Mouse (Mus musculus) forebrain, embryonic 11.5 days (tissue): ENCODE results near the gene Nav2. TPM values are rescaled to one million over a fixed set of nuclear protein-coding genes. Genes with fewer than 3 reads are reported as not detected.
A peak's percentile ranks its signal among the peaks of the same experiment; 100 is the strongest.

Experiments used
- ATAC-seq: fragments of 200-750 bp; cut with Nextera tagmentation; replicated peaks from 2 replicates; pipeline ENCODE4 v1.8.0; 2017; ENCODE audit warnings: moderate TSS enrichment; ENCODE audit not compliant: low FRiP score
- DNase-seq: peaks from one replicate; pipeline ENCODE4 v3.0.0-alpha.2; 2017; ENCODE audit warnings: low spot score
- H3K27ac ChIP-seq: fragments of 300-500 bp; sonication (generic); 2 replicates; pipeline ENCODE4 v1.5.1; 2014; ENCODE audit warnings: low read depth, low read length
- H3K27me3 ChIP-seq: fragments of 300-500 bp; sonication (generic); 2 replicates; pipeline ENCODE4 v1.6.1; 2014; ENCODE audit warnings: mild to moderate bottlenecking, low read length, mixed read lengths; ENCODE audit not compliant: control insufficient read depth, insufficient read depth
- H3K36me3 ChIP-seq: fragments of 300-500 bp; sonication (generic); 2 replicates; pipeline ENCODE4 v1.6.1; 2014; ENCODE audit warnings: mild to moderate bottlenecking, low read length, moderate library complexity, mixed read lengths; ENCODE audit not compliant: control insufficient read depth, insufficient read depth
- H3K4me1 ChIP-seq: fragments of 300-500 bp; sonication (generic); replicated peaks from 2 replicates; pipeline ENCODE4 v1.6.1; 2014; ENCODE audit warnings: low read length, mixed read lengths; ENCODE audit not compliant: control insufficient read depth, insufficient read depth
- H3K4me2 ChIP-seq: fragments of 300-500 bp; sonication (generic); 2 replicates; pipeline ENCODE4 v1.6.1; 2014; ENCODE audit warnings: low read depth, mild to moderate bottlenecking, low read length, moderate library complexity, mixed read lengths; ENCODE audit not compliant: severe bottlenecking
- H3K4me3 ChIP-seq: fragments of 300-500 bp; sonication (generic); 2 replicates; pipeline ENCODE4 v1.5.1; 2014; ENCODE audit warnings: low read depth, low read length
- H3K9ac ChIP-seq: fragments of 300-500 bp; sonication (generic); 2 replicates; pipeline ENCODE4 v1.6.1; 2014; ENCODE audit warnings: low read length
- H3K9me3 ChIP-seq: fragments of 300-500 bp; sonication (generic); 2 replicates; pipeline ENCODE4 v1.6.1; 2016; ENCODE audit warnings: low read length, mixed read lengths; ENCODE audit not compliant: control insufficient read depth
- whole genome bisulfite sequencing: fragments of 180-500 bp; shearing (Covaris S2); extraction: QIAGEN DNeasy Blood & Tissue Kit; methylation state at CpG from one replicate; pipeline ENCODE4 v1.1.7; 2014; 5-methylcytosine and 5-hydroxymethylcytosine counted together
- polyA plus RNA-seq: library from polyadenylated mRNA; unstranded; fragments of >200 nt; fragmentation: Nextera tagmentation; extraction: Ambion mirVana; gene quantifications from 2 replicates; pipeline ENCODE4 v1.2.1, GENCODE M21; 2014

Nav2 gene
- polyA plus RNA-seq, 1 experiment from 2014 or later: 7.2 TPM

GRCm38 (mm10) chr7:49505024-49505423 lies 596.5 kb downstream of the Nav2 start:
- DNase-seq (no peak), ATAC-seq (peak; percentile 64)
- Histone ChIP-seq H3K4me1 (peaks cover 5% of the 10 kb centered on the region; the same call in 1 of the 2 replicates), H3K9ac (no peak overlapping the region), H3K27ac (no peak overlapping the region), H3K27me3 (no peaks in the 10 kb centered on the region), H3K36me3 (no peaks in the 10 kb centered on the region), H3K4me3 (no peak overlapping the region), H3K9me3 (no peaks in the 10 kb centered on the region), H3K4me2 (no peak overlapping the region)
- 15% methylated on average over 3 of the region's 3 CpGs for WGBS

- no peak overlapping the region for H3K4me3 ChIP-seq
- no peaks in the 10 kb centered on the region for H3K36me3 ChIP-seq
- DNase-seq: no peak
- ATAC-seq: no peak
- H3K4me1 ChIP-seq: peaks cover 5% of the 10 kb centered on the region; the same call in 1 of the 2 replicates
- H3K9me3 ChIP-seq: no peaks in the 10 kb centered on the region
- no peak overlapping the region for H3K4me2 ChIP-seq
- 66% methylated on average over 12 of the region's 12 CpGs for WGBS
- H3K27ac ChIP-seq: no peak overlapping the region
- H3K27me3 ChIP-seq: no peaks in the 10 kb centered on the region
- H3K9ac ChIP-seq: no peak overlapping the region
These were observed 597.7 kb downstream of the Nav2 start for GRCm38 (mm10) chr7:49506085-49506820.

- H3K36me3 ChIP-seq: no peaks in the 10 kb centered on the region
- 87% methylated on average over 7 of the region's 7 CpGs for WGBS
- H3K9me3 ChIP-seq: no peaks in the 10 kb centered on the region
- ATAC-seq: no peak
- H3K4me1 ChIP-seq: peaks cover 5% of the 10 kb centered on the region; the same call in 1 of the 2 replicates
- no peak overlapping the region for H3K9ac ChIP-seq
- H3K27me3 ChIP-seq: no peaks in the 10 kb centered on the region
- DNase-seq: no peak
- no peak overlapping the region for H3K4me3 ChIP-seq
- no peak overlapping the region for H3K4me2 ChIP-seq
- H3K27ac ChIP-seq: no peak overlapping the region
These were observed 599.5 kb downstream of the Nav2 start for GRCm38 (mm10) chr7:49507943-49508506.

GRCm38 (mm10) chr7:49511820-49512453 lies 603.4 kb downstream of the Nav2 start:
- no peaks in the 10 kb centered on the region for H3K36me3 ChIP-seq
- whole genome bisulfite sequencing: 52% methylated on average over 7 of the region's 7 CpGs
- H3K27ac ChIP-seq: no peak overlapping the region
- H3K4me1 ChIP-seq: no peaks in the 10 kb centered on the region
- H3K27me3 ChIP-seq: no peaks in the 10 kb centered on the region
- H3K9me3 ChIP-seq: no peaks in the 10 kb centered on the region
- H3K9ac ChIP-seq: no peak overlapping the region
- ATAC-seq (no peak), DNase-seq (no peak)
- H3K4me3 ChIP-seq: no peak overlapping the region
- H3K4me2 ChIP-seq: no peak overlapping the region

GRCm38 (mm10) chr7:49513763-49514437 lies 605.4 kb downstream of the Nav2 start:
- H3K27ac ChIP-seq: no peak overlapping the region
- ATAC-seq (no peak), DNase-seq (no peak)
- H3K4me2 ChIP-seq: no peak overlapping the region
- 73% methylated on average over 6 of the region's 6 CpGs for WGBS
- no peaks in the 10 kb centered on the region for H3K4me1 ChIP-seq
- no peaks in the 10 kb centered on the region; the same call in 1 of the 2 replicates for H3K27me3 ChIP-seq
- H3K9ac ChIP-seq: no peak overlapping the region
- H3K36me3 ChIP-seq: no peaks in the 10 kb centered on the region
- no peak overlapping the region for H3K4me3 ChIP-seq
- no peaks in the 10 kb centered on the region for H3K9me3 ChIP-seq

- Histone ChIP-seq H3K9me3 (no peaks in the 10 kb centered on the region), H3K4me1 (no peaks in the 10 kb centered on the region), H3K27ac (no peak overlapping the region), H3K36me3 (no peaks in the 10 kb centered on the region), H3K27me3 (no peaks in the 10 kb centered on the region; the same call in 1 of the 2 replicates), H3K4me2 (no peak overlapping the region), H3K4me3 (no peak overlapping the region), H3K9ac (no peak overlapping the region)
- ATAC-seq (no peak), DNase-seq (no peak)
- 93% methylated on average over 2 of the region's 2 CpGs for WGBS
These were observed 606.5 kb downstream of the Nav2 start for GRCm38 (mm10) chr7:49515012-49515411.

- H3K9ac ChIP-seq: no peak overlapping the region
- H3K4me2 ChIP-seq: no peak overlapping the region
- peaks cover 11% of the 10 kb centered on the region for H3K4me1 ChIP-seq
- no peaks in the 10 kb centered on the region for H3K36me3 ChIP-seq
- H3K9me3 ChIP-seq: no peaks in the 10 kb centered on the region
- WGBS: 48% methylated on average over 2 of the region's 2 CpGs
- H3K27ac ChIP-seq: no peak overlapping the region
- peaks cover 17% of the 10 kb centered on the region for H3K27me3 ChIP-seq
- DNase-seq: no peak
- no peak overlapping the region for H3K4me3 ChIP-seq
- ATAC-seq: no peak
These were observed 612.0 kb downstream of the Nav2 start for GRCm38 (mm10) chr7:49520504-49520903.

GRCm38 (mm10) chr7:49521349-49521748 lies 612.8 kb downstream of the Nav2 start:
- DNase-seq (no peak), ATAC-seq (no peak)
- H3K4me1 ChIP-seq: peaks cover 11% of the 10 kb centered on the region
- H3K4me3 ChIP-seq: no peak overlapping the region
- no peak overlapping the region for H3K27ac ChIP-seq
- H3K4me2 ChIP-seq: no peak overlapping the region
- no peaks in the 10 kb centered on the region for H3K36me3 ChIP-seq
- H3K9ac ChIP-seq: no peak overlapping the region
- WGBS: 13% methylated on average over 4 of the region's 4 CpGs
- H3K9me3 ChIP-seq: no peaks in the 10 kb centered on the region
- H3K27me3 ChIP-seq: peaks cover 17% of the 10 kb centered on the region
